Mouse (Mus musculus) adrenal gland, postnatal 14 days (tissue): Measurements from ENCODE around the gene Atxn1. TPM values are rescaled to one million over a fixed set of nuclear protein-coding genes. Genes with fewer than 3 reads are reported as not detected.

Experiments used
- DNase-seq: peaks from one replicate; pipeline ENCODE4 v3.0.0; 2021; ENCODE audit warnings: mixed read lengths
- total RNA-seq: library from RNA; stranded (reverse); gene quantifications from 2 replicates; pipeline ENCODE4 v1.2.3, GENCODE M21; 2021

Gene Atxn1
- total RNA-seq, 1 experiment from 2014 or later, result 34.6 TPM

GRCm38 (mm10) chr13:45897571-45897970 lies 67.2 kb downstream of the Atxn1 start:
- no peak for DNase-seq

DNA sequence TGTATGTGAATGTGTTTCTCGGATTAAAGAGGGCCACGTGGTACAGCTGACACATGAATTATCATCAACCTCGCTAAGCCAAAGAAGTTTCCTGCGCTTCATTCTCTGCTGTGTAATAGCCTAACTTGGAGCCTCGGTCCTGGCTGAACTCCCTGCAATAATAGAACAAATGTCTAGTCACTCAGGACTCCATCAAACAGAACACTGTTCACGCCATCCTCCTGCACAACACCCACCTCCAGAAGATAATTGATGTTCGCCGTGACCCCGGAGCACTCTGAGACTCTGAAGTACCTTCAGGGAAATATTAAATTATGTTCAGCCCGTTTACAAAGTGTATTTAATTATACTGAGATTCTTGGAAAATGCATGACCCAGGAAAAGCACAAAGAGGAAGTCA lies 70.0 kb downstream of the Atxn1 start:
- no peak for DNase-seq

DNA sequence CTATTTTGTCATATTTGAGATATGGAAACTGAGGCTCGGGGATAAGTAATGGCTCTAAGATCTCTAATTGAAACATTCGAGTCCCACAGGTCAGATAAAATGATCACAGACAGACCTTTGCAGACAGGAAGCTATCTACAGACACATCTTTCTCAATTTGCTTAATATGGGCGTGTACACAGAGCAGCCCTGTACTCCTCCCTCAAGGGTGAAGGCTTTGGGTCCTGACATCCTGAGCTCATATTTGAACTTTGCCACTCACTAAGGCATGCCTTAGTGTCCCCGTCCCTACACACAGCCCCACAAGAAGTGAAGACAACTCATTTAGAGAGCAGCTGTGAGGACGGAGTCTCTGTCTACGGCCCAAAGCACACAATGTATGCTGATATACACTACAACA lies 70.6 kb downstream of the Atxn1 start:
- no peak for DNase-seq

- no peak for DNase-seq
Measured at GRCm38 (mm10) chr13:45891073-45891472, 73.7 kb downstream of the Atxn1 start.

DNA sequence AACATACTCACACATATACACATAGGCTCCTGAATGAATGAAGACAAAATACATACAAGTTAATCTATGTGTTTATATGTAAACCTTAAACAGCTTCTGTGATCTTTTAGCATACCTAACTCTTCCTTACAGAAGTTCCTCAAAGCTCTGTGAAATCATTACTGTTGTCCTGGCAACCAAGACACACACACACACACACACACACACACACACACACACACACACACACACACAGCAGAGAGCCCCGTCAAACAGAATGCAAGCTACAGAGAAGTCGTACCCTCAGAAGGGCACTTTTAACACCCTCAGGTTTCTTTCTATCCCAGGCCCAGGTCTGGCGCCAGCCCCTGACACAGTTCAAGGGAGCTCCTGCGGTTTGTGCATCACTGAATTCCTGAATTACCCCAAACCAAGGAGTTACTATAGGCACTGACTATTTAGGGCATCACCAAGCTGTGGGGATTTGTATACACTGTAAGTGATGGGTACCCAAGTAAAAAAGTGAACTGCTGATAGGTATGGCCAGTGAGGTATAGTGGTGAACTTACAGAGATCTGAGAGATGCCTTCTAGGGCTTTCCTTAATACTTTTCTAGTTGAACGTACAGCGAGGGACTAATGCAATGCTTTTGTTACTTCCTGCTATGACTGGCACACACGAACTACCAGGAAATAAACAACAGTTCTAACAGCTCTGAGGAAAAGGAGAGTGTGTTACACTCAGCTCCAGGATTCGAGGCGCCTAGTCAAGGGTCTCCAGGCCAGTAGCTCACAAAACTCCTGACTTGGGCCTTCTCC lies 75.7 kb downstream of the Atxn1 start:
- no peak for DNase-seq

DNA sequence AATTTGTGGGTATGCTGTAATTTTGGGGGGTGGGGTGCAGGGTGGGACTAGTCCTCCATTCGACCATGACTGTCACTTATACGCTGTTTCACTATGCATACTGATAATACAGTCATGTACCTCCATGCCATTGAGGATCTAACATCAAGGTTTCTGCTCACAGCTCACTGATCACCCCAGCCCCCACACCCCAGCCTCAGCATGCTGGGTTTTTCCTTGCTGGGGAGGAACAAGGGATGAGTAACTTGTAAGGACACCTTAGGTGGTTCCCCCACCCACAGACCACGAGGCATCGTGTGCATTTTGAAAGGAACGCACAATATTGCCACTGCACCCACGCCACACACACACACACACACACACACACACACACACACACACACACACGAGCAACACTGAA lies 79.9 kb downstream of the Atxn1 start:
- no peak for DNase-seq

DNA sequence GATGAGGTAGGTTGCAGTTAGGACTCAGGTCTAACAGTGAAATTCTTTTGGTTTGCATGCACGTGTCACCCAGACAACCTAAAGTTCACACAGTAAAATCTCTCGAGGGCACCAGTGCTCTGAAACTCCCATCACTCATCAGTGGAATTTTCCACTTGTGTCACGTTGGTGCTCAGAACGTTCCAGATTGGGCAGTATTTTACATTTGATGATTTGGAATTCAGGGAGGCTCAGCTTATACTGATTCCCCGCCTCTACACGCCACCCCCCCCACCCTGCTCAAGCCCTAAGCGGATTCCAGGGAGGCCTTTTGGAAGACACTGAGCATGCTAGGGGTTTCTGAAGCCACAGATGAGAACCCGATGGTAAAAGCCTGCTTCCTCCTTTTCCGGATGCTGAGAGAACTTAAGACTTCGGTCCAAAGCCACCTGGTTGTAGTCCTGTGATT lies 81.0 kb downstream of the Atxn1 start:
- no peak for DNase-seq

DNA sequence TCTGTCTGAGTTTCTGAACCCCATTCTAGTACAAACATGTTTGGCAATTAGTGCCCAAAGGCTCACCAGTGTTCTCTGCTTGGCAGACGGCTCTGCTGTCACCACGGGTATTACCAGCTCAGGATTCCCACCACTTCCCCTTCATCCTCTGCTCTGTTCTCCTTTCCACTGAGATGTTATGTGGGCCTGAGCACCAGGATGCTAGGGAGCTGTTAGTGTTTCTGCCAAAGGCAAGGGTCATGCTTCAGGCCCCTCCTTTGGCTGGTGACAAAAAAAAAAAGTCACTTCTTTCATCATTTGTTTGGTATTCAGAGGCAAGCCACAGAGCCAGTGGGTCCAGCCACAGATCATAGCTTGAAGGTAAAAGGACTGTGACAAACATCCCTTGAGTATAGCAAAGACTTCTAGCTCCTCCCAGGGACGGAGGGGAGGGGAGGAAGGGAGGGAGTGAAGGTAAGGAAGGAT lies 81.8 kb downstream of the Atxn1 start:
- DNase-seq, result no peak

DNA sequence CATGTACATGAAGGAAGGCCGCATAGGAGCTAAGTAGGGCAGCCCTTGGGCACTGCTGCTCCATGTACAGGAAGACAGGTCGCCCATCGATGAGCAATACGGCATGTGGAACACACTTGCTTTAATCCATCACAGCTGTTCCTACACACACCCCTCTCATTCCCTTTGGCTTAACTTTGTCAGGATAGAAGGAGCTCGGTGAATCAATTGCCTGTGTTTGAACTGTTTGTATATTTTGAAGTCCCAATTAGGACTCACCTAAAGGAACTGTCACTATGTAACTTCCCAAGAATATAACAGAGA lies 84.3 kb downstream of the Atxn1 start:
- DNase-seq, result no peak

DNA sequence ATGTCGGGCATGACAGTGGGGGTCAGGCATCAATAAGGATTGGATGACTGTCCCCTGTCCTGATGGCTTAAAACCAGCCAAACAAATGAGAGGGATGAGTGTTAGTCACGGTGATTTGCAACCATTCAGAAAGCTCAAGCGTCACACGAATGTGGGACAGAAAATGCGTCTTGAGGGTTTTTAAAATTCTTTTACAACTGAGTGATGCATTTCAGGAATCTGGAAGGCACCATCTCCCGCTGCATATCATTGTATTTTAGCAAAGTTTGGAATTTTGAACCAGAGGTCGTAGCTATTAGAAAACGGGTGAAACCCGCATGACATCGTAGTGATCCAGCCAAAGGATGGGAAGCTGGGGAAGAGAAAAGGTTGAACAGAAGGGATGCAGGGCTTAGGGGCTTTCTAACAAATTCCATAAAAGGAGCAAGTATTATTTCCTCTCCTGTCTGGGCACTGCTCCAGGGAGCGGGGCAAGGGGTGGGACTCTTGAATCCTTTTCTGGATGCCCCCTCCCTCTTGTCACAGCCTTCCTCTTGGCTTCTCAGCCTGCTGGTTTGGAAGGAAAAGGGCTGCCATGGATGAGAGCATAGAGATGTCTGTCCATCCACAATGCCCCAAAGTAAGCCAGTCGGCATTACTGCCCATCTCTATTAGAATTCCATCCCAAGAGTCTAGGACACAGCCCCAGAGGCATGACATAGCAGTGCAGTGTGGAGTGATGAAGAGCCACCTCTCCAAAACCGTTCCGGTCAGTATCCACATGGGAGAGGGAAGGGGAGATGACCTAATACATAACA lies 84.9 kb downstream of the Atxn1 start:
- no peak for DNase-seq

DNA sequence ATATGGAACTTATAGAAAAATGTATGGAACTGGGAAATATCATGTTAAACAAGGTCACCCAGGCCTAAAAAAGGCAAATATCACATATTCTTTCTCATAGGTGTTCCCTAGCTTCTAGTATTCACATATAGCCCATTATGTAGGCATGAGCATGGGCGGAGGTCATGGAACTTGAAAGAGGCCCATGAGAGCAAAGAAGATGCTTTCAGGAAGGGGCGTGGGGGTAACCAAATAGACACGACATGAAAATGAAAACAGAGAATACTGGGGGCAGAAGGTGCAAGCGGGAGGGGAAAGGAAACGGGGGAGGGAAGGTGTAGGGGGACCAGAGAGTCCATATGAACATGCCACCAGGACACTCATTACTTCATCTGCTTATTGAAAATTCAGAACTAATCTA lies 87.9 kb downstream of the Atxn1 start:
- no peak for DNase-seq

- no peak for DNase-seq
Measured at GRCm38 (mm10) chr13:45876368-45876760, 88.4 kb downstream of the Atxn1 start.

- DNase-seq, result no peak
Measured at GRCm38 (mm10) chr13:45875686-45876367, 89.0 kb downstream of the Atxn1 start.

DNA sequence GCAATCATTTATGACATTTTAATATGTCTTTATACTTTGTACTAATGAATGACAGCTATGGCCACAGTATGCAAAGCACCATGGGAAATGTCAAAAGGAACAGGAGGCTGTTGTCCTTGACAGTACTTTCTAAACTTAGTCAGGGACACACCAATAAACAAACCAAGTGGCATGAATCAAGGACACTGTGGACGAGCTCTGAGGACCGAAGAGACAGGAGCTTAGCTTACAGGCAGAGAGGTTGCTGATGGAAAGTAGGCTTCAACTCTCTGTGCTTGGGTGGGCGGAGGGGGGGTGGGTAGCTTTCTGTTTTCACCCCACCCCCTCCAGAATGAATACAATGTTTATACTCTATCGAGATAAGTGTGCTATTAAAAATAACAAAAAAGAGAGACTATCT lies 90.6 kb downstream of the Atxn1 start:
- peak; percentile 27 for DNase-seq

- DNase-seq, result no peak
Measured at GRCm38 (mm10) chr13:45872966-45873365, 91.8 kb downstream of the Atxn1 start.

- peak; percentile 58 for DNase-seq
Measured at GRCm38 (mm10) chr13:45872041-45872746, 92.6 kb downstream of the Atxn1 start.

- no peak for DNase-seq
Measured at GRCm38 (mm10) chr13:45871554-45871953, 93.3 kb downstream of the Atxn1 start.

- no peak for DNase-seq
Measured at GRCm38 (mm10) chr13:45868886-45869285, 95.9 kb downstream of the Atxn1 start.

DNA sequence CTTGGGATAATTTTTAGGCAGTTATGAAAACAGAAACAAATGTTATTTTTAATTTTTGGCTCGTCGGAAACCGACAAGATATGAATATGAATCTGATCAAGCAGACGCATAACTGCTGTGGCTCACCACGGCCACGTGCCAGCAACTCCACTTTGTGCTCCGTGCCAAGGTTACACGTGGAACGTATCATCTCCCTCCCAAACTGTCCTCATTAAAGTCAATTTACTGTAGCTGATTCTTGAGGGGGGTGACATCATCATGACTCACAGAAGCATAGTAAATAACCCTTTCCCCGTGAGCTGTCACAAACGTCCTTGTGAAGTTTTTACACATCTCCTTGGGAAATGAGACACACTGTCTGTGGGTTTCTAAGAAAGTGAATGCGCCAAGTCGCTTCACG lies 97.5 kb downstream of the Atxn1 start:
- DNase-seq, result peak; percentile 89

DNA sequence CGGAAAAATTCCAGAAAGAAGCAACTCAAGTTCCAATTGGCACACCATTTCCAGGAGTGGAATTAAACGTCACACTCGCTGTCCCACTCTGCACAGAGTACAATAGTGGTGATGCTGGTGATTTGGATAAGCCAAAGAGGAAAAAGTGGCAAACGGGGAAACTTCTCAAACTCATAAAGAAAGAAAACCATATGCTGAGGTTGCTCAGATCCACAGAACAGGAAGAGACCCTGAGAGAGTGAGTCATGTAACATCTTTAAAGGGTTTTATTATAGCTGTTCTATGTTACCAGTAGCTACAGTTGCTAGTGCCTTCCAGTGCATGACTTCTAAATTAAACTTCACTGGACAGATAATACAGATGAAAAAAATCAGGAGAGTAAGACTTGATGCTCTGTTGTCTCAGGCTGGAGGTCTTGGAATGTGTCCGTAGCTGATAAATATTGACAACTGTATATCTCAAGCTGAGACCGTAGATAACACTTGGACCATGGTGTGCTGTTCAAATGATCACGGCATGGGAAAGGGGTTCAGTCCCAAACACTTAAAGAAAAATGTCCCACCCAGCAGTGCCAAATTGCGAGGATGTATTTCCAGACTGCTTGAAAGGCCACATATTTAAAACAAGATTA lies 98.1 kb downstream of the Atxn1 start:
- DNase-seq, result no peak

GRCm38 (mm10) chr13:45865620-45866019 lies 99.2 kb downstream of the Atxn1 start:
- no peak for DNase-seq

DNA sequence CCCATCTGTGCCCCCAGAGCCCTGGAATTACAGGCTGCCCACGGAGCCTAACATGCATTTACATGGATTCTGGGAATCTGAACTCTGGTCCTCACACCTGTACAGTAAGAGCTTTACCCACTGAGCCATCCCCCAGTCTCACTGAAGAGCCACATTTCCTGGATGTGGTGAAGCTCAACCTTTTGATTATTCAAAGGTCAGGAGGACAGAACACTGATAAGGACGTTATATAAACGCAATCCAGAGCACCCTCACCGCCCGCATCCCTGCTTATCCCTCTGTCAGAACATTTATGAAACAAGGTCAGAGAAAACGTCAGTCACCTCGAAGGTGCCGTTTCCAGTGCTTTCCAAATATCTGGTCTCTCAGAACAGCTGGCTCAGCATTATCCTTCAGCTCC lies 101.0 kb downstream of the Atxn1 start:
- peak; percentile 17 for DNase-seq
